Mouse (Mus musculus) midbrain, embryonic 16.5 days (tissue): ENCODE results near the gene Gm3127. TPM values are rescaled to one million over a fixed set of nuclear protein-coding genes. Genes with fewer than 3 reads are reported as not detected.
"Not testable (repeated sequence)": the region's sequence is repeated elsewhere in the genome, so short reads cannot be mapped to it uniquely, and the experiment has no call there.

Source experiments
- ATAC-seq: fragments of 200-750 bp; cut with Nextera tagmentation; 2 replicates; pipeline ENCODE4 v1.8.0; 2017; ENCODE audit warnings: moderate TSS enrichment
- H3K27ac ChIP-seq: fragments of 300-500 bp; sonication (generic); 2 replicates; pipeline ENCODE4 v1.5.1; 2014; ENCODE audit warnings: mild to moderate bottlenecking, low read length, mixed read lengths
- H3K27me3 ChIP-seq: fragments of 300-500 bp; sonication (generic); 2 replicates; pipeline ENCODE4 v1.6.1; 2014; ENCODE audit warnings: low read depth, low read length, mixed read lengths; ENCODE audit not compliant: control insufficient read depth, insufficient read depth
- H3K36me3 ChIP-seq: fragments of 300-500 bp; sonication (generic); 2 replicates; pipeline ENCODE4 v1.6.1; 2014; ENCODE audit warnings: mild to moderate bottlenecking, low read length, moderate library complexity, mixed read lengths; ENCODE audit not compliant: control insufficient read depth, insufficient read depth
- H3K4me1 ChIP-seq: fragments of 300-500 bp; sonication (generic); 2 replicates; pipeline ENCODE4 v1.6.1; 2014; ENCODE audit warnings: mild to moderate bottlenecking, low read length, mixed read lengths; ENCODE audit not compliant: control insufficient read depth, insufficient read depth
- H3K4me2 ChIP-seq: fragments of 300-500 bp; sonication (generic); 2 replicates; pipeline ENCODE4 v1.6.1; 2014; ENCODE audit warnings: mild to moderate bottlenecking, low read length, mixed read lengths
- H3K4me3 ChIP-seq: fragments of 300-500 bp; sonication (generic); 2 replicates; pipeline ENCODE4 v1.5.1; 2014; ENCODE audit warnings: low read depth, mild to moderate bottlenecking, low read length, moderate library complexity, mixed read lengths
- H3K9ac ChIP-seq: fragments of 300-500 bp; sonication (generic); 2 replicates; pipeline ENCODE4 v1.6.1; 2014; ENCODE audit warnings: low read depth, low read length, mixed read lengths
- H3K9me3 ChIP-seq: fragments of 300-500 bp; sonication (generic); replicated peaks from 2 replicates; pipeline ENCODE4 v1.6.1; 2014; ENCODE audit warnings: mild to moderate bottlenecking, low read length, mixed read lengths; ENCODE audit not compliant: control insufficient read depth, poor library complexity, severe bottlenecking
- WGBS: fragments of 180-500 bp; shearing (Covaris S2); extraction: QIAGEN DNeasy Blood & Tissue Kit; methylation state at CpG from one replicate; pipeline ENCODE4 v1.1.7; 2014; 5-methylcytosine and 5-hydroxymethylcytosine counted together
- polyA plus RNA-seq: library from polyadenylated mRNA; unstranded; fragments of >200 nt; fragmentation: Nextera tagmentation; extraction: Ambion mirVana; gene quantifications from 2 replicates; pipeline ENCODE4 v1.2.1, GENCODE M21; 2015

The Gm3127 gene
- not detected in 2 replicates for polyA plus RNA-seq

- not testable (repeated sequence) for H3K27me3 ChIP-seq, ATAC-seq, H3K4me2 ChIP-seq, H3K4me3 ChIP-seq, H3K9ac ChIP-seq, H3K36me3 ChIP-seq, H3K4me1 ChIP-seq, H3K9me3 ChIP-seq, H3K27ac ChIP-seq
- WGBS, result no CpG with 5 or more reads among the region's 2 CpGs
These were observed at the start of gene Gm3127 for GRCm38 (mm10) chr14:4164730-4165129. TSS of gene Gm3127 (plus strand) at chr14:4165030.

GRCm38 (mm10) chr14:4141646-4142045 is 23.2 kb upstream of the Gm3127 start:
- not testable (repeated sequence) for H3K27me3 ChIP-seq, H3K4me1 ChIP-seq, H3K9me3 ChIP-seq, ATAC-seq, H3K4me3 ChIP-seq, H3K27ac ChIP-seq, H3K9ac ChIP-seq, H3K4me2 ChIP-seq, H3K36me3 ChIP-seq
- WGBS, result 84% methylated on average over 3 of the region's 4 CpGs

GRCm38 (mm10) chr14:4182030-4182429 is 17.2 kb downstream of the Gm3127 start:
- H3K4me1 ChIP-seq, H3K27me3 ChIP-seq, H3K27ac ChIP-seq, H3K9me3 ChIP-seq, ATAC-seq, H3K36me3 ChIP-seq: not testable (repeated sequence)
- Histone ChIP-seq H3K4me3 (peak overlapping the region; percentile 42), H3K4me2 (peak overlapping the region; percentile 56), H3K9ac (peak overlapping the region; percentile 59)
- WGBS, result 8% methylated on average over 4 of the region's 14 CpGs

GRCm38 (mm10) chr14:4182491-4183210 is 17.8 kb downstream of the Gm3127 start, which contains the start of gene Gm2974:
TSS of gene Gm2974 (plus strand) at chr14:4182576.
- 21% methylated on average over 27 of the region's 59 CpGs for WGBS
- peak within 1 kb of the TSS; percentile 42 for H3K4me3 ChIP-seq
- not testable (repeated sequence) for H3K4me1 ChIP-seq, H3K9me3 ChIP-seq, H3K27me3 ChIP-seq, H3K36me3 ChIP-seq, ATAC-seq, H3K27ac ChIP-seq
- H3K4me2 ChIP-seq, result peak within 1 kb of the TSS; percentile 56
- H3K9ac ChIP-seq, result peak within 1 kb of the TSS; percentile 59

GRCm38 (mm10) chr14:4183375-4183774 is 18.5 kb downstream of the Gm3127 start:
- not testable (repeated sequence) for H3K9ac ChIP-seq, H3K4me1 ChIP-seq, H3K36me3 ChIP-seq, H3K27ac ChIP-seq, H3K27me3 ChIP-seq, H3K9me3 ChIP-seq, H3K4me3 ChIP-seq, H3K4me2 ChIP-seq, ATAC-seq
- 39% methylated on average over 4 of the region's 10 CpGs for WGBS

Other genes starting within 250 kb of the Gm3127 start
- gene Gm3029, start 233.3 kb upstream of the Gm3127 start, polyA plus RNA-seq, result not detected in 2 replicates
- 2.4 and 2.5 TPM in 2 replicates for gene Gm3095, start 201.5 kb upstream of the Gm3127 start, polyA plus RNA-seq
- not detected in 2 replicates for gene Gm3099, start 166.6 kb upstream of the Gm3127 start, polyA plus RNA-seq
- gene Gm5796, start 141.1 kb upstream of the Gm3127 start, polyA plus RNA-seq, result 3.6 and 5.7 TPM in 2 replicates
- not detected in 2 replicates for gene Gm3115, start 80.9 kb upstream of the Gm3127 start, polyA plus RNA-seq
- 7.0 and 7.3 TPM in 2 replicates for gene Gm8108, start 54.5 kb upstream of the Gm3127 start, polyA plus RNA-seq
- gene Gm2974, start 17.5 kb downstream of the Gm3127 start, polyA plus RNA-seq, result 11.4 and 12.6 TPM in 2 replicates
- gene Gm3138, start 84.6 kb downstream of the Gm3127 start, polyA plus RNA-seq, result not detected in 2 replicates
- not detected in 2 replicates for gene Gm3149, start 152.3 kb downstream of the Gm3127 start, polyA plus RNA-seq
- gene 2610042L04Rik, start 169.7 kb downstream of the Gm3127 start, polyA plus RNA-seq, result 6.3 and 8.5 TPM in 2 replicates
- not detected in 2 replicates for gene Gm3159, start 232.5 kb downstream of the Gm3127 start, polyA plus RNA-seq